Mouse (Mus musculus): ENCODE results near the gene Car14.
"Not testable (repeated sequence)": the region's sequence is repeated elsewhere in the genome, so short reads cannot be mapped to it uniquely, and the experiment has no call there.

Gene Car14

GRCm38 (mm10) chr3:95892066-95893052 lies 12.1 kb downstream of the Car14 start:
- in situ Hi-C loops (cut with MseI, MboI) = no loop called here

- in situ Hi-C loops (cut with MseI, MboI) = no loop called here
Measured at GRCm38 (mm10) chr3:95891211-95892065, 13.1 kb downstream of the Car14 start, which contains the start of gene BC028528. Gene BC028528, minus strand, starts transcription at chr3:95892005.

DNA sequence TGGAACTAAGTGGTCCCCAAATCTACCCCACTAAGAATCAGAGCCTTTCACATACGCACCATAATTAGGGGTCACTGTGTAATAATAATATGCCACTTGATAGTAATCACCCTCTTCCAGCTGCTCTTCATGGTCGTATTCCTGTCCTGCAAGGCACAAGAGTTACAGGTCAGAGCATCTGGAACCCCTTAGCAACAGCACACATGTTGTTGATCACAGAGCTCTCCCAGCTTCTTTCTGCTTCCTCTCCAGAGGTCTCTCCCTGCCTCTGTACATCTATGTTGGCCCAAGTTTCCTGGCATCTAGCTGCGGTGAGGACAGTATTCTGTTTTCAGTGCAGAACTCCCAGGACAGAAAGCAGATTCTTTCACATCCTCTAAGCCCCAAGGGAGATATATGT lies 14.8 kb downstream of the Car14 start:
- in situ Hi-C loops (cut with MseI, MboI) = no loop called here

GRCm38 (mm10) chr3:95887596-95887995 lies 16.9 kb downstream of the Car14 start:
- in situ Hi-C loops (cut with MseI, MboI) = no loop called here

DNA sequence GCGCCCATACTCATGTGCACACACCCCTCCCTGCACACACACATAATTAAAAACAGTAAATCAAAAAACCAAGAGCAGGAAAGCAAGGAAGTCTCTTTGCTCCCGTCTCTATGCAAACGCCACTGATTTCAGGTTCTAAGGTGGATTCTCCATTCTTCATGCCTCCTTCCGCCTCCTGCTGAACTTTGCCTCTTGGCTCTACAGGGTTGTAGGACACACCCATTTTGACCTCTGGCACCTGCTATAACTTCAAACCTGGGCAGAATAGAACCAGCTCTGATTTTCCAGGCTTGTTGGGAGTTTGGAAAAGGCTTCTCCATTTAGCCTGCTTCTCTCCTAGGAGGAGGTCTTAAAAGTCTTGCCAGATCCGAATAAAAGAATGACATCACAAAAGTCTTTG lies 20.1 kb downstream of the Car14 start:
- in situ Hi-C loops (cut with MseI, MboI) = no loop called here

DNA sequence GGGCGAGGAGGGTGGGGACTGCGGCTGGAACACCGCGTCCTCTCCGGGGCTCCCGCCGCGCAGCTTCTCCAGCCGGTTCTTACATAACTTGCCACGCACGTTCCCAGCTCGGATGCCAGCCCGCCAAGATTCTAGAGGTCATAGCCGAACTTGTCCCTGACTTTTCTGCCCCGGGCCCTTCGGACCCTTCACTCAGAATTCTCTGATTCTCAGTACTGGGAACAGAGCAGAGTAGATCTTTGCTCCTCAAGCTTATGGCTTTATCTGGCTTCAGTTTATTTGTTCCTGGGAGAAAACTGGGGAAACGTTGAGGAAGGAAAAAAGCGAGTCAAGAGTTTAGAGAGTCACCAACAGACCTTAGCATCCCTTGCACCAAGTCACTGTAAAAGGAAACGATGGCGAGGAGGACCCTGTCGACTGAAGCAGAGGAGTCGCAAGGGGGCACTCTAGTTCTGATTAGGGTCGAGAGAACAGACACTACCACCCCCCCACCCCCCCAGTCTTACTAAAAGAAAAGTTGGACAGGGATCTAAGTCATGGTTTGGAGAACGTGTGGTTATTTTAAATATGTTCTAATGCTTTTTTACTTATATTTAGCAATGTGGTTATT lies 21.6 kb downstream of the Car14 start:
- in situ Hi-C loops (cut with MseI, MboI) = no loop called here

GRCm38 (mm10) chr3:95881979-95882815 lies 22.3 kb downstream of the Car14 start, which contains the start of gene Ciart:
Gene Ciart, minus strand, starts transcription at chr3:95882251.
- in situ Hi-C loops (cut with MseI, MboI) = no loop called here

DNA sequence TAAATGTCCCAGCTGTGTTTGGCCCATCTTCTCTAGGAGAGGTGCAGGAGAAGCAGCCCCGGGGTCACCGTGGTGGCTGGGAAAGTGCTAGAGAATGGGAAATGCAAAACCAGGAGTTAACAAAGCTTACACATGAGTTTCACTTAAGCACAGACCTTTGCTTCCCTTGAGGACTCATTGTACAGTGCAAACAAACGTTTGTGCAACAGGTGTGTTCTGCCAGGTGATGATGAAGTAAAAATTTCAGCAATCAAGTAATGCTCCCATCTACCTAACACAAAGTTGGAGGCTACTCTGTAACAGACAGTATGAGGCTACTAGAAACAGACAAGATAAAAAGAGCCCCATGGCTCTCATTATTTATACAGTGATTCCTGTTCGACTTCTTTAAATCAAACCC lies 25.4 kb downstream of the Car14 start:
- in situ Hi-C loops (cut with MseI, MboI) = no loop called here

GRCm38 (mm10) chr3:95872048-95872447 lies 32.4 kb downstream of the Car14 start:
- in situ Hi-C loops (cut with MseI, MboI) = no loop called here

GRCm38 (mm10) chr3:95871392-95871867 lies 33.1 kb downstream of the Car14 start, which contains the start of gene Mrps21:
Gene Mrps21, minus strand, starts transcription at chr3:95871519.
- in situ Hi-C loops (cut with MseI, MboI) = no loop called here

DNA sequence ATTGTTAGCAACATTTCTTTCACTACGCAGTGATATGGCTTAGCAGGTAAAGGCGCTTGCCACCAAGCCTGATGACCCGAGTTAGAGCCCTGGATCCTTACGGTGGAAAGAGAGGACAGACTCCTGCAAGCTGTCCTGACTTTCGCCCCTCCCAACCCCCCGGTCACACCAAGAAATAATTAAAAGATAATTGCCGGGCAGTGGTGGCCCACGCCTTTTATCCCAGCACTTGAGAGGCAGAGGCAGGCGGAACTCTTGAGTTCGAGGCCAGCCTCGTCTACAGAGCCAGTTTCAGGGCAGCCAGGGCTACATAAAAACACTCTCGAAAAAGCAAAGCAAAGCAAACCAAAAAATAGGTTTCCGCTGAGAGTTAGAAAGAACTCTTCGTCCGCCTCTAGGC lies 33.5 kb downstream of the Car14 start:
- in situ Hi-C loops (cut with MseI, MboI) = no loop called here

DNA sequence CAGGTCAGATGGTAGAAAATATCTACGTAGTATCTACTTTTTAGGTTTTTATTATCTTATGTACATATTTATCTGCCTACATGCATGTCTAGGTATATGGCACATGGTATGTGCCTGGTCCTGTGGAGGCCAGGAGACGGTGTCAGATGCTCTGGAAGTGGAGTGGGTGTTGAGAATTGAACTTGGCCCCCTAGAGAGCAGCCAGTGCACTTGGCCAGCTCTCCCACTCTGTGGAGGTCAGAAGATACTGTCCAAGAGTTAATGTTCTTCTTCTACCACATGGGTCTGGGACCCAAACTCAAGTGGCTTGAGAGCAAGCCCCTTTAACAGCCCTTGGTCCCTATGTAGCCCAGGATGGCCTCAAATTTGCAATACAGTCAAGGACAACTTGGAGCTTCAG lies 37.1 kb downstream of the Car14 start:
- in situ Hi-C loops (cut with MseI, MboI) = no loop called here

GRCm38 (mm10) chr3:95866071-95866470 lies 38.4 kb downstream of the Car14 start:
- in situ Hi-C loops (cut with MseI, MboI) = no loop called here

DNA sequence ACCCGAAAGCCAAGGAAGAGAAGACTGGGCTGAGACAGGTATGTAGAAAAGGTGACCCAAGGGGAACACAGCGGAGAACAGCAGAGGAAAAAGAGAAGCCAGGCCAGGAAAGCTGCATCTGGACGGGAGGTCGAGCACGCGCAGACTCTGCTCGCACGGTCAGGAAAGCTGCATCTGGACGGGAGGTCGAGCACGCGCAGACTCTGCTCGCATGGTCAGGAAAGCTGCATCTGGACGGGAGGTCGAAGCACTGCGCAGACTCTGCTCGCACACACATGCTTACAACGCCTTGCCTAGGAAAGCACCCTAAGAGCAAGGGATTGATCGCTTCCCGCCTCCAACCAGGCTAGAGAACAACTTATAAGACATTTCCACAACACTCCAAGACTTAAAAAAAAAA lies 38.9 kb downstream of the Car14 start:
- in situ Hi-C loops (cut with MseI, MboI) = no loop called here

GRCm38 (mm10) chr3:95865050-95865449 lies 39.4 kb downstream of the Car14 start:
- in situ Hi-C loops (cut with MseI, MboI) = no loop called here

GRCm38 (mm10) chr3:95863578-95863977 lies 40.9 kb downstream of the Car14 start:
- in situ Hi-C loops (cut with MseI, MboI) = no loop called here

GRCm38 (mm10) chr3:95861796-95862195 lies 42.7 kb downstream of the Car14 start:
- in situ Hi-C loops (cut with MseI, MboI) = no loop called here

DNA sequence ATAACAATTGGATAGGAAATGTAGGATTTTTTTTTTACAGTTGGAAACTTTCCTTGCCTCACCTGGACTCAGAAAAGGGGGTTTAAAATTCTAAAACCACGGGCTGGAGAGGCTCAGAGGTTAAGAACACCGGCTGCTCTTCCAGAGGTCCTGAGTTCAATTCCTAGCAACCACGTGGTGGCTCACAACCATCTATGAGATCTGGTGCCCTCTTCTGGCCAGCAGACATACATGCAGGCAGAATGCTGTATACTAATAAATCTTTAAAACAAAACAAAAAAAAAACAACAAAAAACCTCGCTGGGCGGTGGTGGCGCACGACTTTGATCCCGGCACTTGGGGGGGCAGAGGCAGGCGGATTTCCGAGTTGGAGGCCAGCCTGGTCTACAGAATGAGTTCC lies 43.3 kb downstream of the Car14 start:
- in situ Hi-C loops (cut with MseI, MboI) = no loop called here

- in situ Hi-C loops (cut with MseI, MboI) = no loop called here
Measured at GRCm38 (mm10) chr3:95860323-95860722, 44.2 kb downstream of the Car14 start.

DNA sequence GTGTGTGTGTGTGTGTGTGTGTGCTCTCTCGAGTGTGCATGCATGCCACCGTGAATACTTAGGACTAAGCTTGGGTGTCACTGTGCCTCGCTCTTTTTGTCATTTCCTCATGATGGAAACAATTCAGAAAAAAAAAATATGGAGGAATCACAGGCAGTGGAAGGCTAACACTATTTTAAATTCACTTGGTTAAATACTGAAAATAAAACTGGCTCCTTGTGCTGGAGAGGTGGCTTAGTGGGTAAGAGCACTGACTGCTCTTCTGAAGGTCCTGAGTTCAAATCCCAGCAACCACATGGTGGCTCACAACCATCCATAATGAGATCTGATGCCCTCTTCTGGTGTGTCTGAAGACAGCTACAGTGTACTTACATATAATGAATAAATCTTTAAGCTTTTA lies 46.2 kb downstream of the Car14 start:
- in situ Hi-C loops (cut with MseI, MboI) = not testable (repeated sequence)

DNA sequence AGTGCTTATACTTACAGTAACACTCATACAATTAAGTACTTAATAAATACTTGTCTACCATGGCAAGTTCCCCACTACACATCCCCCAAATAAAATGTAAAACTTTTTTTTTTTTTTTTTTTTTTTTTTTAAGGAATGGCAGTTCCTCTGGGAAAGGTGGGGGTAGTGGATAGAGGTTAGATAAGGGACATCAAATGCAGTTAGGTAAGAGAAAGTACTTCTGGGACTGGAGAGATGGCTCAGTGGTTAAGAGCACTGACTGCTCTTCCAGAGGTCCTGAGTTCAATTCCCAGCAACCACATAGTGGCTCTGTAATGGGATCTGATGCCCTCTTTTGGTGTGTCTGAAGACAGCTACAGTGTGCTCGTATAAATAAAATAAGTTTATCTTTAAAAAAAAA lies 47.4 kb downstream of the Car14 start:
- in situ Hi-C loops (cut with MseI, MboI) = not testable (repeated sequence)
